Mouse (Mus musculus): ENCODE results near the gene Fto. TPM values are rescaled to one million over a fixed set of nuclear protein-coding genes. Genes with fewer than 3 reads are reported as not detected.

Fto gene
- total and polyA plus RNA-seq, 2 experiments from 2014 or later, result 86.8 to 122 TPM

GRCm38 (mm10) chr8:91398053-91398452, 84.7 kb downstream of the Fto start:
- no peaks in the 10 kb centered on the region for H3K4me1 ChIP-seq (ENCODE audit: insufficient read depth)
- no peak overlapping the region for H3K4me3 ChIP-seq (ENCODE audit: low read depth, low read length)
- no peaks in the 10 kb centered on the region for H3K27me3 ChIP-seq (ENCODE audit: insufficient read depth, low read length)
- 96% methylated on average over 5 of the region's 5 CpGs for WGBS
- DNase-seq (no peak), ATAC-seq (no peak)
- 0 out of 2 replicates have a peak, but pooled peaks cover 5% of the 10 kb centered on the region for H3K36me3 ChIP-seq (ENCODE audit: insufficient read depth)
- H3K27ac ChIP-seq (ENCODE audit: low read depth, low read length), result no peak overlapping the region
- no peak overlapping the region for H3K4me2 ChIP-seq (ENCODE audit: low read depth)
- TF ChIP-seq CTCF (IDR thresholded peaks at IDR 0.05; ENCODE audit: low read depth), result no peak
- H3K9me3 ChIP-seq (ENCODE audit: low read length), result no peaks in the 10 kb centered on the region
- no peak overlapping the region for H3K9ac ChIP-seq

DNA sequence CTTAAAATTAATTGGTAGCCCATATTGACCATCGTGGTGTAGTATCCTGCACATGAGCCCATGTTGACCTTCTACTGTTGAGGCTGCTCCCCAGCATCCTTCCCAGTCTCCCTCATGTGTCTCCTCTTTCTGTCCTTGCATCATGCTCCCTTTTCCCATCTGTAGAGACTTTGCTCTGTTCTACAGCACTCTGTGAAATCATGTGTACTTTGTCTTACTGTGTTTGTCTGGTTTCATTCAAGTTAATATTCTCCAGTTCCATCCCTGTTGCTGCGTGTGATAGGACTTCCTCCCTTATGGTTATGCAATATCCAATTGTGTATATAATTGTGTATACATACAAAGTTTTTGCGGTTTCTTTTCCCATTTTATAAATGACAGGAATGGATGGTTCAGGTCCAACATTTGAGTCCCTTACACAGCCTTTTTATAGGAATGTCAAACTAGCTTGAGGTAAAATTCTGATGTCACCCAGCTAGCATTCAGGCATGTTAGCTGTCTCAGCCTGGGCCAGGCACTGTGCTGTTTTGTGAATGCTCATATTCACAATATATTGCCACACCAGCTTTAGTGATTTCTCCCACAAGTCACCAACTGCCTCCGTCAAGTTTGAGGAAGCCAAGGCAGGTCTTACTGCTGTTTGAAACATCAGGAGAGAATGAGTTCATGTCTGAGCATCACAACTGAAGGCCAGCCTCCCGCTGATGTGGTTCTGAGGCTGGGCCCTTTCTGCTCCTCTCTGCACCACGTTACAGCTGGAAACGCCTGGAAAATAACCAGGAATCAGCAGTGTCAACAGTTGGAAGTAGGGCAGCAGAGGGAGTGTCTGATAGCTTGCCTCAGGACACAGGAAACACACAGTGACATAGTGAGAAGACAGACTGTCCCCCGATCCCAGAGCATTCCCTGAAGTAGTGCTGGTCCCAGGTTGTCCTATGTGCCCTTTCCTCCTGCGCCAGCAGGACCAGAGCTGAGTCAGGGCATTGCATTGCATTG, 90.0 kb downstream of the Fto start:
- Histone ChIP-seq H3K4me1 (ENCODE audit: insufficient read depth) (no peaks in the 10 kb centered on the region), H3K27me3 (ENCODE audit: insufficient read depth, low read length) (no peaks in the 10 kb centered on the region), H3K9ac (no peak overlapping the region), H3K9me3 (ENCODE audit: low read length) (no peaks in the 10 kb centered on the region), H3K4me3 (ENCODE audit: low read depth, low read length) (no peak overlapping the region), H3K36me3 (ENCODE audit: insufficient read depth) (peaks cover 12% of the 10 kb centered on the region; the same call in 1 of the 2 replicates), H3K4me2 (ENCODE audit: low read depth) (no peak overlapping the region), H3K27ac (ENCODE audit: low read depth, low read length) (no peak overlapping the region)
- no peak for DNase-seq
- 90% methylated on average over 9 of the region's 9 CpGs for WGBS
- no peak for TF ChIP-seq CTCF (IDR thresholded peaks at IDR 0.05; ENCODE audit: low read depth)
- ATAC-seq, result no peak

DNA sequence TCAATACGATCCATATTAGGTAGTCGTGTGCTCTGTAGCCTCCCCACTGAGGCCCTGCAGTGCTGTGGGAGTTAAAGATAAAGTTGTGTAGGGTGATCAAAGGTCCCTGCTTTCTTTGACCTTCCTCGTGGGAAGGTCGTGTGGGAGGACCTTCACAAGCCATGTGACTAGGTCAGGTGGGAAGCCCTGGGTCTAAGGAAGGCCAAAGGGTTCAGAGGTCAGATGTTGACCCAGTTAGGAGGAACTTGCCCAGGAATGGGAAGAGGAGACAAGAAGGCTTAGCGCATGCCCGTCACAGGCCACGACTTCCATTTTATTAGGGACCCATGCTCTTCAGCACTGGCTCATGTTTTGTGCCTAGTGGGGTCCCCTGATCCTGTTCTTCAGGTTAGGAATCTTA, 91.0 kb downstream of the Fto start:
- Histone ChIP-seq H3K9me3 (ENCODE audit: low read length) (no peaks in the 10 kb centered on the region), H3K4me2 (ENCODE audit: low read depth) (no peak overlapping the region), H3K4me1 (ENCODE audit: insufficient read depth) (no peaks in the 10 kb centered on the region), H3K9ac (no peak overlapping the region), H3K4me3 (ENCODE audit: low read depth, low read length) (no peak overlapping the region), H3K36me3 (ENCODE audit: insufficient read depth) (peaks cover 16% of the 10 kb centered on the region; the same call in 1 of the 2 replicates), H3K27me3 (ENCODE audit: insufficient read depth, low read length) (no peaks in the 10 kb centered on the region), H3K27ac (ENCODE audit: low read depth, low read length) (no peak overlapping the region)
- 97% methylated on average over 7 of the region's 7 CpGs for WGBS
- DNase-seq, result no peak
- no peak for TF ChIP-seq CTCF (IDR thresholded peaks at IDR 0.05; ENCODE audit: low read depth)
- ATAC-seq, result no peak

DNA sequence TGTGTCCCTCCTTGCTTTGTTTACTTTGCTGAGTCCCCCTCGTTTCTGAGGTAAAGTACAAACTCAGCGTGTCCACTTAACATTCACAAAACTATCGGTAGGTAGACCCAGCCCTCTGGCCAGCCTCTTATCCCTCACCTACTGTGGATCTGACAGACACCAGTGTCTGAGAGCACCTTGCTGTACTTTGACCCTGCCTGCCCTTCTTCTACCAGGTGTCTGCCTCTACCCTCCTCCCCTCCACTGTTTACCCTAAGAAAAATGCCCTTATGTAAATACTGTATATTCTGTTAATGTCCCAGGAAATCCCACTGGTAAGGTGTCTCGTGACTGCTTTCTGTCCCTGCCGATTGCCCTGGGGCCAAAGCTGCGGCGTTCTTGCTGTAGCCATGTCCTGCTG, 91.8 kb downstream of the Fto start:
- WGBS, result 96% methylated on average over 7 of the region's 7 CpGs
- Histone ChIP-seq H3K9me3 (ENCODE audit: low read length) (no peaks in the 10 kb centered on the region), H3K36me3 (ENCODE audit: insufficient read depth) (peaks cover 21% of the 10 kb centered on the region; the same call in 1 of the 2 replicates), H3K4me1 (ENCODE audit: insufficient read depth) (no peaks in the 10 kb centered on the region), H3K4me2 (ENCODE audit: low read depth) (no peak overlapping the region), H3K27me3 (ENCODE audit: insufficient read depth, low read length) (no peaks in the 10 kb centered on the region), H3K27ac (ENCODE audit: low read depth, low read length) (no peak overlapping the region), H3K4me3 (ENCODE audit: low read depth, low read length) (no peak overlapping the region), H3K9ac (no peak overlapping the region)
- TF ChIP-seq CTCF (IDR thresholded peaks at IDR 0.05; ENCODE audit: low read depth), result no peak
- no peak for DNase-seq
- no peak for ATAC-seq

- H3K4me1 ChIP-seq (ENCODE audit: insufficient read depth), result no peaks in the 10 kb centered on the region
- 88% methylated on average over 14 of the region's 14 CpGs for whole genome bisulfite sequencing
- DNase-seq (no peak), ATAC-seq (no peak)
- H3K27ac ChIP-seq (ENCODE audit: low read depth, low read length), result no peak overlapping the region
- no peaks in the 10 kb centered on the region for H3K9me3 ChIP-seq (ENCODE audit: low read length)
- H3K4me3 ChIP-seq (ENCODE audit: low read depth, low read length), result no peak overlapping the region
- no peak overlapping the region for H3K4me2 ChIP-seq (ENCODE audit: low read depth)
- TF ChIP-seq CTCF (IDR thresholded peaks at IDR 0.05; ENCODE audit: low read depth), result no peak
- peaks cover 21% of the 10 kb centered on the region; the same call in 1 of the 2 replicates for H3K36me3 ChIP-seq (ENCODE audit: insufficient read depth)
- H3K27me3 ChIP-seq (ENCODE audit: insufficient read depth, low read length), result no peaks in the 10 kb centered on the region
- no peak overlapping the region for H3K9ac ChIP-seq
Observed at GRCm38 (mm10) chr8:91406624-91407290, 93.4 kb downstream of the Fto start.

GRCm38 (mm10) chr8:91407880-91408279, 94.6 kb downstream of the Fto start:
- Histone ChIP-seq H3K27me3 (ENCODE audit: insufficient read depth, low read length) (no peaks in the 10 kb centered on the region), H3K36me3 (ENCODE audit: insufficient read depth) (peaks cover 17% of the 10 kb centered on the region; the same call in 1 of the 2 replicates)
- WGBS, result 80% methylated on average over 4 of the region's 4 CpGs

GRCm38 (mm10) chr8:91410007-91410406, 96.7 kb downstream of the Fto start:
- Histone ChIP-seq H3K4me3 (ENCODE audit: low read depth, low read length) (no peak overlapping the region), H3K9me3 (ENCODE audit: low read length) (no peaks in the 10 kb centered on the region), H3K9ac (no peak overlapping the region), H3K4me2 (ENCODE audit: low read depth) (no peak overlapping the region), H3K27me3 (ENCODE audit: insufficient read depth, low read length) (no peaks in the 10 kb centered on the region), H3K27ac (ENCODE audit: low read depth, low read length) (no peak overlapping the region), H3K36me3 (ENCODE audit: insufficient read depth) (peaks cover 9% of the 10 kb centered on the region; the same call in 1 of the 2 replicates), H3K4me1 (ENCODE audit: insufficient read depth) (no peaks in the 10 kb centered on the region)
- 90% methylated on average over 12 of the region's 12 CpGs for WGBS
- DNase-seq, result no peak
- TF ChIP-seq CTCF (IDR thresholded peaks at IDR 0.05; ENCODE audit: low read depth), result no peak
- ATAC-seq, result no peak

More at GRCm38 (mm10) chr8:91407880-91408279, 94.6 kb downstream of the Fto start:
- no peak overlapping the region for H3K4me2 ChIP-seq (ENCODE audit: low read depth)
- H3K27ac ChIP-seq (ENCODE audit: low read depth, low read length), result no peak overlapping the region
- H3K4me1 ChIP-seq (ENCODE audit: insufficient read depth), result no peaks in the 10 kb centered on the region
- no peak for DNase-seq
- H3K9me3 ChIP-seq (ENCODE audit: low read length), result no peaks in the 10 kb centered on the region
- H3K4me3 ChIP-seq (ENCODE audit: low read depth, low read length), result no peak overlapping the region
- no peak overlapping the region for H3K9ac ChIP-seq
- TF ChIP-seq CTCF (IDR thresholded peaks at IDR 0.05; ENCODE audit: low read depth), result no peak
- ATAC-seq, result no peak
